Mouse (Mus musculus): ENCODE data around the gene Pkig.

DNA sequence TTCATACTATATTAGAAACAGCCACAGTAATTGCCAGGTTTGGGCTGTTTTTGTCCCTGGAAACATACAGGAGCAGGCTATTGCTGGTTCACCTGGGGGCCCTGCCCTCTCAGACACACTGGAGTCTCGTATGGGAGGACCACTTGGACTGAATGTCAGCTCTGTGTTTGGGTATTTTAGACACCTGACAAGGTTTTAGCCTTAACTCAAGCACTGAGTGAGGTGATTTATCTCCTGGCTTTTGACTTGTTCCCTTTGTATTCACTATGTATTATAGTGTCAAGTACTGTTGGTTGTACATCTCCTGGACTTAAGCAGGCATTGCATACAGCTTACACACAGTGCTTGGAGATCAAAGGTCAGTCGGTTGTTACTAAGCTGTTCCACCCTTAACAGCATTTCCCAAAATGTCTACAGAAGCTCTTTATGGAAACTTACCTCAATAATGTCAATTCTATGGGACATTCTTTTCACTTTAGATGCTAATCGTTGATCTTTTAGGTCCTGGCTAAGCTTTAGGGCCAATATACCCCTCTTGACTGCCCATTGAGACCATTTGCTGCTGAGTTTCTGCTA is 41.4 kb upstream of the Pkig start:
- TF ChIP-seq CTCF (IDR thresholded peaks at IDR 0.05; ENCODE audit: extremely low read depth, insufficient read depth, insufficient read length, insufficient replicate concordance), result no peak
- no peak for TF ChIP-seq POLR2A (IDR thresholded peaks at IDR 0.05; ENCODE audit: low read depth, low read length)
